Mouse (Mus musculus): ENCODE results near the gene Tle4. TPM values are rescaled to one million over a fixed set of nuclear protein-coding genes. Genes with fewer than 3 reads are reported as not detected.

Gene Tle4
- total and polyA plus RNA-seq, 2 experiments from 2014 or later = 16.3 to 38.9 TPM

DNA sequence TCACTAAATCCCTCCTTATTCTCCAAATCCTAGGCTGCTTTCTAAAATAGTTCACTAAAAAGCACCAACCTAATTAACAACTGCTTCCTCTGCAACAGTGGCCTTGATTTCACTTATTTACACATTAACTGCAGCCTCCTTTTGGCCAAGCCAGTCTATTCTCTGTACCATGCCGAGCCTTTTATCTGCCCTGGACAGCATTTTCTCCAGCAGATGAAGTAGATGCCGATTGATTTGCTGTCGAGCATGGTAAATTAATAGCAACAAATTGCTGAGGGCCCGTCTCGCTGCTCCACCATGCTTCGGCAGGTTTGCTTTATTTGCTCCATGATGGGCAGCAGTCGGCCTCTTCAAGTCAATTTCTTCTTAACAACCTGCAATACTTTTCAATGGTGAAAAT, 7.7 kb downstream of the Tle4 start:
- 45% methylated on average over 7 of the region's 7 CpGs for WGBS
- H3K9ac ChIP-seq (replicated peaks; ENCODE audit: low read length) = no peak overlapping the region
- TF ChIP-seq CTCF (IDR thresholded peaks at IDR 0.05; ENCODE audit: low read depth) = no peak
- H3K27me3 ChIP-seq (ENCODE audit: insufficient read depth, low read length) = no peaks in the 10 kb centered on the region
- H3K4me2 ChIP-seq (ENCODE audit: low read depth, low read length) = peak overlapping the region; percentile 16; the same call in 1 of the 2 replicates
- 0 out of 2 replicates have a peak, but pooled peaks cover 3% of the 10 kb centered on the region for H3K4me1 ChIP-seq (ENCODE audit: insufficient read depth, low read length)
- H3K9me3 ChIP-seq (ENCODE audit: low read length) = no peaks in the 10 kb centered on the region
- no peak for DNase-seq (ENCODE audit: low spot score)
- ATAC-seq = no peak
- no peak overlapping the region for H3K4me3 ChIP-seq (ENCODE audit: low read length)
- H3K27ac ChIP-seq = no peak overlapping the region
- H3K36me3 ChIP-seq (ENCODE audit: insufficient read depth, low read length) = no peaks in the 10 kb centered on the region

DNA sequence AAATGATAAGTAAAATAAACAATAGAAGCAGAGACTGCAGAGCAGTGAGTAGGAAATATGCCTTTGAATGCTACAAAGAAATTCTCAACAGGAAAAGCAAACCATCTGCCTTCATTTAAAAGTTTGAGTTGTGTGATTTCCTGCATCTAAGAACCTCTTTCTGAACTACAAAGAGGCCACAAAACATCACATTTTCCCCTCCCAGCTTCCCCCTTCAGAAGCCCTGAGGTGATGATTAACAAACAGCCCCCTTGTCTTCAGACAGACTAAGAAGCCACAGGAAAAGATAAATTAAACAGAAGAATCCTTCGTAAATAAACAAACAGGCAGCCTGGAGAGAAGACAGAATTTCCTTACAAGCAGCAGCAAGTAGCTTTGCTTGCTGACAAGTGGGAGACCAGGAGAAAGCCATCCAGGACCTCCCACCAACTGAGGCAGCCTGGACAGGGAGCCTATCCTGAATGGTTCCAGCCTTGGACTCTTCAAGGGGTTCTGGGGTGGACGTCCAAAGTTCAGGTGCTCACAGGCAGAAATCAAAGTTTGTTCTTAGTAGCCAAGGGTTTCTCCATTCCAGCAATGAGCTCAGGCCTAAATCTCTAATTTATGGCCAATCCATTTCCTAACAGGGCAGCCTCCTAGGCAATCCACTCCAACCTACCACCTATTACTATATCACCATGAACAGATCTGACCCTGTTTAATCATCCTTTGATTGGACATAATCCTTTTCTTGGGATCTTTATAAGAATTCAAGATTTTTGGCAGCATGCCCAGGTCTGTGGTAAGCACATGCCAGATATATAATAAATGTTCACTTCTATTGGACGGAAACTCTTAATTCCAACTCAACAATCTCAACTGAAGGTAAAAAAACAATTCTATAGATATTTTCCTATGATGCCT, 9.4 kb downstream of the Tle4 start:
- DNase-seq (ENCODE audit: low spot score) = no peak
- no peaks in the 10 kb centered on the region for H3K9me3 ChIP-seq (ENCODE audit: low read length)
- no peak overlapping the region for H3K4me2 ChIP-seq (ENCODE audit: low read depth, low read length)
- no peaks in the 10 kb centered on the region for H3K27me3 ChIP-seq (ENCODE audit: insufficient read depth, low read length)
- 0 out of 2 replicates have a peak, but pooled peaks cover 3% of the 10 kb centered on the region for H3K4me1 ChIP-seq (ENCODE audit: insufficient read depth, low read length)
- no peaks in the 10 kb centered on the region for H3K36me3 ChIP-seq (ENCODE audit: insufficient read depth, low read length)
- no peak overlapping the region for H3K4me3 ChIP-seq (ENCODE audit: low read length)
- H3K9ac ChIP-seq (replicated peaks; ENCODE audit: low read length) = no peak overlapping the region
- ATAC-seq = no peak
- no peak for TF ChIP-seq CTCF (IDR thresholded peaks at IDR 0.05; ENCODE audit: low read depth)
- no peak overlapping the region for H3K27ac ChIP-seq
- 38% methylated on average over 3 of the region's 3 CpGs for WGBS

DNA sequence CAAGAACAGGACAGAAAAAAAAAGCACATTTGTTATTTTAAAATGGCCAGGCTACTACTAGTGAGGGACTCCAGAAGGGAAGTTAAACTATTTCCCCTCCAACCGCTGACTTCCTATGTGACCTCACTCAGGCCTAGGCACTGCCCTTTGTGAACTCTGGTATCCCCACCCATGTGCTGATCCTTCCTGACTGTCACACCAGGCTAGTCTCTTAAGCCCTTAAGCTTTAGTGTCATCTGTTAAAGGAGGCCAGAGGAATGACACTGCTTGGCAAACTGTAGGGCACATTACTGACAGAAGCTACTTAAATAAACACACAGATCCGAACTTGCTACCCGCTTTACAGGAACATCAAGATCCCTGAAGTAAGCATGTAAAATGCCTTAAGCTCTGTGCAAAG, 11.7 kb downstream of the Tle4 start:
- H3K4me2 ChIP-seq (ENCODE audit: low read depth, low read length) = no peak overlapping the region
- H3K4me1 ChIP-seq (ENCODE audit: insufficient read depth, low read length) = 0 out of 2 replicates have a peak, but pooled peaks cover 3% of the 10 kb centered on the region
- TF ChIP-seq CTCF (IDR thresholded peaks at IDR 0.05; ENCODE audit: low read depth) = no peak
- H3K9me3 ChIP-seq (ENCODE audit: low read length) = no peaks in the 10 kb centered on the region
- ATAC-seq = no peak
- H3K27ac ChIP-seq = no peak overlapping the region
- H3K9ac ChIP-seq (replicated peaks; ENCODE audit: low read length) = no peak overlapping the region
- no peaks in the 10 kb centered on the region for H3K36me3 ChIP-seq (ENCODE audit: insufficient read depth, low read length)
- no peak for DNase-seq (ENCODE audit: low spot score)
- no peaks in the 10 kb centered on the region for H3K27me3 ChIP-seq (ENCODE audit: insufficient read depth, low read length)
- H3K4me3 ChIP-seq (ENCODE audit: low read length) = no peak overlapping the region
- WGBS = 83% methylated on average over 3 of the region's 3 CpGs

DNA sequence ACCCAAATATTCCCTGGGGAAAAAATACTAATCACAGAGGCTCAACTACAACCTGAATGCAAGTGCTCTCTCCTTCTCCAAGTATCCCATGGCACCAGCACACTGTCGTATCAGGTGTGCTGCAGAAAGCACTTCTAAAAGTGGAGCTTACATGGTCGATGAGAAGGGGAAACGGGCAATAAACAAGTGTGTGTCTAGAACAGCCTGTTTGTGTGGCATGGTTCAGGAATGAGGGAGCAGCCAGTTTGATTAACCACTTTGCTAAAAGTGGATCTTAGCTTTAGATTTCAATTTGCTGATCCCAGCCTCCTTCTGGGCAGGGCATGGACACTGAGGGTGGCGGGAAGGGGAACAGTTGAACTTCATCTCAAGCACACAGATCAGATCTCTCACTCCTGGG, 12.1 kb downstream of the Tle4 start:
- no peaks in the 10 kb centered on the region for H3K36me3 ChIP-seq (ENCODE audit: insufficient read depth, low read length)
- no peak overlapping the region for H3K4me2 ChIP-seq (ENCODE audit: low read depth, low read length)
- TF ChIP-seq CTCF (IDR thresholded peaks at IDR 0.05; ENCODE audit: low read depth) = no peak
- DNase-seq (ENCODE audit: low spot score) = no peak
- no peak overlapping the region for H3K9ac ChIP-seq (replicated peaks; ENCODE audit: low read length)
- no peak for ATAC-seq
- no peaks in the 10 kb centered on the region for H3K27me3 ChIP-seq (ENCODE audit: insufficient read depth, low read length)
- WGBS = 85% methylated on average over 4 of the region's 4 CpGs
- H3K27ac ChIP-seq = no peak overlapping the region
- H3K4me1 ChIP-seq (ENCODE audit: insufficient read depth, low read length) = 0 out of 2 replicates have a peak, but pooled peaks cover 3% of the 10 kb centered on the region
- H3K4me3 ChIP-seq (ENCODE audit: low read length) = no peak overlapping the region
- H3K9me3 ChIP-seq (ENCODE audit: low read length) = no peaks in the 10 kb centered on the region

DNA sequence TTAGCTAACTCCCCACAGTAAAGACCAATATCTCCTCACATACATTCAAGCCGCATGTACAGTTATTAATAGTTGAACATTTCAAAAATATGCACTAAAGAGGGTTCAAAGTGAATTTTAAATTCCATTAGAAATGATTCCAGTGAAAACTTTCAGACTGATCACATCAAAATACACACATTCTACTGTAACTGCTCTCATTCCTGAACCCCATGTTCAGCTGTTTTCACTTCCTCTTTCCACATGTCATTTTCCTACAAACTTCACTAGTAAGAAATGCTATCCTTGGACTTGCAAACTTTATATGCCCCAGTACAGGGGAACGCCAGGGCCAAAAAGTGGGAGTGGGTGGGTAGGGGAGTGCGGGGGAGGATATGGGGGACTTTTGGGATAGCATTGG, 12.6 kb downstream of the Tle4 start:
- Histone ChIP-seq H3K9ac (replicated peaks; ENCODE audit: low read length) (no peak overlapping the region), H3K4me1 (ENCODE audit: insufficient read depth, low read length) (0 out of 2 replicates have a peak, but pooled peaks cover 3% of the 10 kb centered on the region), H3K36me3 (ENCODE audit: insufficient read depth, low read length) (no peaks in the 10 kb centered on the region), H3K4me2 (ENCODE audit: low read depth, low read length) (no peak overlapping the region), H3K27me3 (ENCODE audit: insufficient read depth, low read length) (no peaks in the 10 kb centered on the region), H3K27ac (no peak overlapping the region), H3K9me3 (ENCODE audit: low read length) (no peaks in the 10 kb centered on the region), H3K4me3 (ENCODE audit: low read length) (no peak overlapping the region)
- WGBS = 92% methylated on average over 3 of the region's 3 CpGs
- ATAC-seq (no peak), DNase-seq (ENCODE audit: low spot score) (no peak)
- no peak for TF ChIP-seq CTCF (IDR thresholded peaks at IDR 0.05; ENCODE audit: low read depth)

DNA sequence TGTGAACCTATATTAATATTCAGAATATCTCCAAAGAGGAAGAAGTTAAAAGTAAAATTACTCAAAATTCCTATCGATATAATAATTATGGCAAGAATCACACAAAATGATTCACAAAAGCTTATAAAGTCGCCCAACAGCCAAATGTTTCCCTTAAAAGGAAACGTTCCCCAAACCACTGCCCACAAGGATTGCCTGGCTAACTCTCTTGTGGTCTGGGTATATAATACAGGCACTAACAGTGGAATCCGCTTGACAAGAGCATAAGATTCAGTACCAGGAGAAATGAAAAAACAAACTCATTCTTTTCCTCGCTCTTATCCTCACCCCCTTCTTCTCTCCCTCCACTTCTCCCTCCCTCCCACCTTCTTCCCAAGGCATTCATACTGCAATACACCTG, 19.2 kb downstream of the Tle4 start:
- Histone ChIP-seq H3K4me2 (ENCODE audit: low read depth, low read length) (no peak overlapping the region), H3K9ac (replicated peaks; ENCODE audit: low read length) (no peak overlapping the region), H3K9me3 (ENCODE audit: low read length) (no peaks in the 10 kb centered on the region), H3K27me3 (ENCODE audit: insufficient read depth, low read length) (no peaks in the 10 kb centered on the region), H3K4me1 (ENCODE audit: insufficient read depth, low read length) (no peaks in the 10 kb centered on the region), H3K4me3 (ENCODE audit: low read length) (no peak overlapping the region), H3K27ac (no peak overlapping the region), H3K36me3 (ENCODE audit: insufficient read depth, low read length) (no peaks in the 10 kb centered on the region)
- 96% methylated on average over 5 of the region's 5 CpGs for WGBS
- TF ChIP-seq CTCF (IDR thresholded peaks at IDR 0.05; ENCODE audit: low read depth) = no peak
- DNase-seq (ENCODE audit: low spot score) = no peak
- no peak for ATAC-seq

DNA sequence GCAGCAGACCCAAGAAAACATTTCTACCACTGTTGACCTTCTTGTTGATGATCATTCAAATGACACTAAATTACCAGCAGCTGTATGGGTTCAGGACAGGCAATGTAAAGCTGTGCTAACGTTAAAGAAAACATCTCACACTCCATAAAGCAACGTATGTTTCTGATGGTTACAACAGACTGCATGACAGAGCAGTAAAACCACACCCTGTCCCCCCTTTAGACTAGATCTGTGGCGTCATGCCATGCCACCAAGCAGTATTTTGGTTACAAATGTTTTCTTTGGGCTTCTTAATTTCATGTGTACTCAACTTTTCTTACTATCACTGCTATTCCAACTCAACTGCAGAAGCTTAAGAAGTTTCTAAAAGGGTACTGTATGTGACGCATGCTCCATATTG, 19.8 kb downstream of the Tle4 start:
- no peaks in the 10 kb centered on the region for H3K4me1 ChIP-seq (ENCODE audit: insufficient read depth, low read length)
- no peaks in the 10 kb centered on the region for H3K27me3 ChIP-seq (ENCODE audit: insufficient read depth, low read length)
- no peak overlapping the region for H3K9ac ChIP-seq (replicated peaks; ENCODE audit: low read length)
- H3K27ac ChIP-seq = no peak overlapping the region
- H3K9me3 ChIP-seq (ENCODE audit: low read length) = no peaks in the 10 kb centered on the region
- ATAC-seq (no peak), DNase-seq (ENCODE audit: low spot score) (no peak)
- H3K36me3 ChIP-seq (ENCODE audit: insufficient read depth, low read length) = no peaks in the 10 kb centered on the region
- H3K4me2 ChIP-seq (ENCODE audit: low read depth, low read length) = no peak overlapping the region
- 87% methylated on average over 4 of the region's 4 CpGs for WGBS
- TF ChIP-seq CTCF (IDR thresholded peaks at IDR 0.05; ENCODE audit: low read depth) = no peak
- H3K4me3 ChIP-seq (ENCODE audit: low read length) = no peak overlapping the region
